Mouse (Mus musculus) CD4-positive, CD25-positive, alpha-beta regulatory T cell, adult 4 months (primary cell): Measurements from ENCODE around the gene Mn1. TPM values are rescaled to one million over a fixed set of nuclear protein-coding genes. Genes with fewer than 3 reads are reported as not detected.
A peak's percentile ranks its signal among the peaks of the same experiment; 100 is the strongest.

Source experiments
- ATAC-seq: one replicate; pipeline ENCODE4 v1.8.0; 2017
- polyA plus RNA-seq, 2 experiments: library from polyadenylated mRNA; unstranded; fragments of 100-300 nt; shearing (Covaris generic); gene quantifications; one replicate each; pipeline ENCODE4 v1.2.1; 2017

Mn1 gene
- polyA plus RNA-seq, 2 experiments from 2014 or later, result not detected

- peak; percentile 77 for ATAC-seq
Measured at GRCm38 (mm10) chr5:111489022-111489616, 72.0 kb downstream of the Mn1 start.

- ATAC-seq, result no peak
Measured at GRCm38 (mm10) chr5:111490599-111490998, 73.4 kb downstream of the Mn1 start.

GRCm38 (mm10) chr5:111491485-111491884 lies 74.3 kb downstream of the Mn1 start:
- ATAC-seq, result no peak

- no peak for ATAC-seq
Measured at GRCm38 (mm10) chr5:111500036-111500435, 82.9 kb downstream of the Mn1 start.

GRCm38 (mm10) chr5:111501691-111502441 lies 84.7 kb downstream of the Mn1 start:
- ATAC-seq, result no peak

- no peak for ATAC-seq
Measured at GRCm38 (mm10) chr5:111505241-111505640, 88.1 kb downstream of the Mn1 start.

GRCm38 (mm10) chr5:111505824-111506223 lies 88.7 kb downstream of the Mn1 start:
- no peak for ATAC-seq

GRCm38 (mm10) chr5:111506410-111506809 lies 89.2 kb downstream of the Mn1 start:
- ATAC-seq, result no peak

Other genes starting within 250 kb of the Mn1 start
- 10 to 100 TPM; 54.4 to 65.4 TPM for gene Pitpnb, start 86.6 kb upstream of the Mn1 start, polyA plus RNA-seq